Mouse (Mus musculus): Measurements from ENCODE around the gene Slc25a22. TPM values are rescaled to one million over a fixed set of nuclear protein-coding genes. Genes with fewer than 3 reads are reported as not detected.
"Not testable (repeated sequence)": the region's sequence is repeated elsewhere in the genome, so short reads cannot be mapped to it uniquely, and the experiment has no call there.

Slc25a22 gene
- polyA plus RNA-seq, 1 experiment from 2014 or later = 30.8 TPM

- DNase-seq (ENCODE audit: low spot score) = no peak
- H3K27ac ChIP-seq = no peak overlapping the region
- no peaks in the 10 kb centered on the region for H3K4me1 ChIP-seq
- H3K4me3 ChIP-seq = no peak overlapping the region
- no peaks in the 10 kb centered on the region for H3K9me3 ChIP-seq
- no peaks in the 10 kb centered on the region for H3K27me3 ChIP-seq (ENCODE audit: insufficient read depth, poor library complexity, severe bottlenecking)
- WGBS = 74% methylated on average over 9 of the region's 9 CpGs
- no peaks in the 10 kb centered on the region for H3K36me3 ChIP-seq
These were observed 17.5 kb downstream of the Slc25a22 start for GRCm38 (mm10) chr7:141420030-141420702.

GRCm38 (mm10) chr7:141418970-141419369, 18.7 kb downstream of the Slc25a22 start:
- Histone ChIP-seq H3K4me3 (no peak overlapping the region), H3K4me1 (peaks cover 4% of the 10 kb centered on the region; the same call in 1 of the 2 replicates), H3K27me3 (ENCODE audit: insufficient read depth, poor library complexity, severe bottlenecking) (no peaks in the 10 kb centered on the region), H3K27ac (no peak overlapping the region), H3K9me3 (no peaks in the 10 kb centered on the region), H3K36me3 (no peaks in the 10 kb centered on the region)
- DNase-seq (ENCODE audit: low spot score) = no peak
- 73% methylated on average over 7 of the region's 7 CpGs for WGBS

- no peaks in the 10 kb centered on the region for H3K27me3 ChIP-seq (ENCODE audit: insufficient read depth, poor library complexity, severe bottlenecking)
- 65% methylated on average over 8 of the region's 8 CpGs for WGBS
- H3K27ac ChIP-seq = no peak overlapping the region
- peak; percentile 71 for DNase-seq (ENCODE audit: low spot score)
- H3K36me3 ChIP-seq = no peaks in the 10 kb centered on the region
- H3K9me3 ChIP-seq = no peaks in the 10 kb centered on the region
- peaks cover 10% of the 10 kb centered on the region for H3K4me1 ChIP-seq
- no peak overlapping the region for H3K4me3 ChIP-seq
These were observed 19.7 kb downstream of the Slc25a22 start for GRCm38 (mm10) chr7:141417731-141418681.

GRCm38 (mm10) chr7:141416144-141416841, 21.4 kb downstream of the Slc25a22 start:
- WGBS = 85% methylated on average over 6 of the region's 6 CpGs
- Histone ChIP-seq H3K27me3 (ENCODE audit: insufficient read depth, poor library complexity, severe bottlenecking) (no peaks in the 10 kb centered on the region), H3K9me3 (no peaks in the 10 kb centered on the region), H3K4me3 (no peak overlapping the region), H3K36me3 (no peaks in the 10 kb centered on the region), H3K27ac (no peak overlapping the region), H3K4me1 (peaks cover 14% of the 10 kb centered on the region)
- no peak for DNase-seq (ENCODE audit: low spot score)

GRCm38 (mm10) chr7:141413809-141414584, 23.7 kb downstream of the Slc25a22 start, which contains the start of gene Gatd1:
Gene Gatd1 (minus strand): TSS chr7:141414136.
- Histone ChIP-seq H3K4me1 (peaks cover 17% of the 10 kb centered on the region), H3K4me3 (peak within 1 kb of the TSS; percentile 80), H3K27ac (peak within 1 kb of the TSS; percentile 87), H3K27me3 (ENCODE audit: insufficient read depth, poor library complexity, severe bottlenecking) (no peaks in the 10 kb centered on the region), H3K9me3 (no peaks in the 10 kb centered on the region), H3K36me3 (peaks cover 16% of the 10 kb centered on the region)
- WGBS = under 1% methylated on average over 53 of the region's 56 CpGs
- peak; percentile 100 for DNase-seq (ENCODE audit: low spot score)

GRCm38 (mm10) chr7:141413331-141413730, 24.4 kb downstream of the Slc25a22 start:
- peaks cover 22% of the 10 kb centered on the region for H3K36me3 ChIP-seq
- no peaks in the 10 kb centered on the region for H3K27me3 ChIP-seq (ENCODE audit: insufficient read depth, poor library complexity, severe bottlenecking)
- H3K4me1 ChIP-seq = peaks cover 19% of the 10 kb centered on the region
- peak overlapping the region; percentile 87 for H3K27ac ChIP-seq
- no peak for DNase-seq (ENCODE audit: low spot score)
- H3K4me3 ChIP-seq = peak overlapping the region; percentile 80
- no peaks in the 10 kb centered on the region for H3K9me3 ChIP-seq
- 3% methylated on average over 16 of the region's 16 CpGs for WGBS

- WGBS = 85% methylated on average over 1 of the region's 1 CpGs
- Histone ChIP-seq H3K4me1 (peaks cover 19% of the 10 kb centered on the region), H3K9me3 (no peaks in the 10 kb centered on the region), H3K36me3 (peaks cover 34% of the 10 kb centered on the region), H3K27me3 (ENCODE audit: insufficient read depth, poor library complexity, severe bottlenecking) (no peaks in the 10 kb centered on the region), H3K4me3 (no peak overlapping the region), H3K27ac (no peak overlapping the region)
- no peak for DNase-seq (ENCODE audit: low spot score)
These were observed 26.0 kb downstream of the Slc25a22 start for GRCm38 (mm10) chr7:141411667-141412066.

GRCm38 (mm10) chr7:141410631-141411030, 27.1 kb downstream of the Slc25a22 start:
- Histone ChIP-seq H3K27ac (no peak overlapping the region), H3K4me1 (peaks cover 19% of the 10 kb centered on the region), H3K36me3 (peaks cover 34% of the 10 kb centered on the region), H3K9me3 (no peaks in the 10 kb centered on the region), H3K4me3 (no peak overlapping the region), H3K27me3 (ENCODE audit: insufficient read depth, poor library complexity, severe bottlenecking) (no peaks in the 10 kb centered on the region)
- WGBS = 91% methylated on average over 8 of the region's 8 CpGs
- no peak for DNase-seq (ENCODE audit: low spot score)

- H3K9me3 ChIP-seq = no peaks in the 10 kb centered on the region
- H3K4me1 ChIP-seq = peaks cover 14% of the 10 kb centered on the region
- no peak overlapping the region for H3K4me3 ChIP-seq
- H3K27me3 ChIP-seq (ENCODE audit: insufficient read depth, poor library complexity, severe bottlenecking) = no peaks in the 10 kb centered on the region
- WGBS = 17% methylated on average over 11 of the region's 11 CpGs
- DNase-seq (ENCODE audit: low spot score) = peak; percentile 94
- H3K36me3 ChIP-seq = peaks cover 34% of the 10 kb centered on the region
- no peak overlapping the region for H3K27ac ChIP-seq
These were observed 28.9 kb downstream of the Slc25a22 start for GRCm38 (mm10) chr7:141408833-141409232.

GRCm38 (mm10) chr7:141407670-141408069, 30.0 kb downstream of the Slc25a22 start:
- WGBS = 93% methylated on average over 7 of the region's 7 CpGs

GRCm38 (mm10) chr7:141405466-141405865, 32.2 kb downstream of the Slc25a22 start:
- no peak for DNase-seq (ENCODE audit: low spot score)
- 72% methylated on average over 4 of the region's 4 CpGs for WGBS
- Histone ChIP-seq H3K4me1 (peaks cover 5% of the 10 kb centered on the region; the same call in 1 of the 2 replicates), H3K27me3 (ENCODE audit: insufficient read depth, poor library complexity, severe bottlenecking) (no peaks in the 10 kb centered on the region), H3K36me3 (peaks cover 62% of the 10 kb centered on the region), H3K4me3 (no peak overlapping the region), H3K9me3 (no peaks in the 10 kb centered on the region), H3K27ac (no peak overlapping the region)

More at GRCm38 (mm10) chr7:141407670-141408069, 30.0 kb downstream of the Slc25a22 start:
- DNase-seq (ENCODE audit: low spot score); H3K4me1 ChIP-seq; H3K27me3 ChIP-seq (ENCODE audit: insufficient read depth, poor library complexity, severe bottlenecking); H3K9me3 ChIP-seq; H3K4me3 ChIP-seq; H3K27ac ChIP-seq: not testable (repeated sequence)
- H3K36me3 ChIP-seq = peaks cover 42% of the 10 kb centered on the region

GRCm38 (mm10) chr7:141403305-141403704, 34.4 kb downstream of the Slc25a22 start:
- Histone ChIP-seq H3K9me3 (no peaks in the 10 kb centered on the region), H3K27me3 (ENCODE audit: insufficient read depth, poor library complexity, severe bottlenecking) (no peaks in the 10 kb centered on the region), H3K4me3 (no peak overlapping the region), H3K36me3 (peaks cover 64% of the 10 kb centered on the region), H3K27ac (no peak overlapping the region), H3K4me1 (no peaks in the 10 kb centered on the region)
- peak; percentile 84 for DNase-seq (ENCODE audit: low spot score)
- 41% methylated on average over 5 of the region's 5 CpGs for WGBS
